Mouse (Mus musculus) liver, embryonic 13.5 days (tissue): ENCODE measurements around the gene Fa2h. TPM values are rescaled to one million over a fixed set of nuclear protein-coding genes. Genes with fewer than 3 reads are reported as not detected.

ENCODE experiments used
- ATAC-seq: fragments of 200-750 bp; cut with Nextera tagmentation; 2 replicates; pipeline ENCODE4 v1.8.0; 2017; ENCODE audit warnings: low read depth, mild to moderate bottlenecking, moderate number of reproducible peaks, moderate library complexity
- DNase-seq: peaks from one replicate; pipeline ENCODE4 v3.0.0; 2022
- H3K27ac ChIP-seq: fragments of 300-500 bp; sonication (generic); 2 replicates; pipeline ENCODE4 v1.5.1; 2015; ENCODE audit warnings: moderate library complexity, mild to moderate bottlenecking, inconsistent platforms
- H3K27me3 ChIP-seq: fragments of 300-500 bp; sonication (generic); 2 replicates; pipeline ENCODE4 v1.6.1; 2015; ENCODE audit warnings: mild to moderate bottlenecking, inconsistent platforms
- H3K36me3 ChIP-seq: fragments of 300-500 bp; sonication (generic); 2 replicates; pipeline ENCODE4 v1.6.1; 2015; ENCODE audit warnings: mild to moderate bottlenecking, inconsistent platforms
- H3K4me1 ChIP-seq: fragments of 300-500 bp; sonication (generic); replicated peaks from 2 replicates; pipeline ENCODE4 v1.6.1; 2015; ENCODE audit warnings: inconsistent platforms
- H3K4me2 ChIP-seq: fragments of 300-500 bp; sonication (generic); 2 replicates; pipeline ENCODE4 v1.6.1; 2015; ENCODE audit warnings: inconsistent platforms, mild to moderate bottlenecking, moderate library complexity
- H3K4me3 ChIP-seq: fragments of 300-500 bp; sonication (generic); replicated peaks from 2 replicates; pipeline ENCODE4 v1.5.1; 2015; ENCODE audit warnings: mild to moderate bottlenecking, inconsistent platforms
- H3K9ac ChIP-seq: fragments of 300-500 bp; sonication (generic); 2 replicates; pipeline ENCODE4 v1.6.1; 2015; ENCODE audit warnings: mild to moderate bottlenecking, inconsistent platforms
- H3K9me3 ChIP-seq: fragments of 300-500 bp; sonication (generic); replicated peaks from 2 replicates; pipeline ENCODE4 v1.6.1; 2016; ENCODE audit warnings: inconsistent platforms
- WGBS: fragments of 180-500 bp; shearing (Covaris S2); methylation state at CpG from one replicate; pipeline ENCODE4 v1.1.7; 2015; ENCODE audit not compliant: insufficient replicate concordance; 5-methylcytosine and 5-hydroxymethylcytosine counted together
- polyA plus RNA-seq: library from polyadenylated mRNA; unstranded; fragments of >200 nt; fragmentation: Nextera tagmentation; extraction: Ambion mirVana; gene quantifications from 2 replicates; pipeline ENCODE4 v1.2.1, GENCODE M21; 2015

The Fa2h gene
- polyA plus RNA-seq, 1 experiment from 2014 or later, result not detected

DNA sequence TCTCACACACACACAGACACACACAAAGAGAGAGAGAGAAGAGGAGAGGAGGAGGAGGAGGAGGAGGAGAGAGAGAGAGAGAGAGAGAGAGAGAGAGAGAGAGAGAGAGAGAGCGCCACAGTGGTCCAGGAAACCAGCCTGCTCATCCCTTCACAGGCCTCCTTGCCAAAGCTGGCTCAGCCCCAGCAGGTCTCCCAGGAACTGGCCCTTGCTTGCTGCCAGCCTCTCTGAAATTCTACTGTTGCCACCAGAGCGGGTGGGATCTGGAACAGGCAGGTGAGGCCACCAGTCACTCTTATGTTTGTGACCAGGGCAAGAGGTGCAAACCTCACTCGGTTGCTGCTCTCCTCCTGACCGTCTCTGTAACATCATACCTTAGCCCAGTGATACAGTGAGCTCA lies 36.2 kb downstream of the Fa2h start:
- no peaks in the 10 kb centered on the region for H3K36me3 ChIP-seq
- DNase-seq (no peak), ATAC-seq (no peak)
- H3K4me2 ChIP-seq, result no peak overlapping the region
- 77% methylated on average over 3 of the region's 4 CpGs for WGBS
- H3K27ac ChIP-seq, result no peak overlapping the region
- H3K27me3 ChIP-seq, result no peaks in the 10 kb centered on the region
- H3K4me3 ChIP-seq, result no peak overlapping the region
- H3K9ac ChIP-seq, result no peak overlapping the region
- no peaks in the 10 kb centered on the region for H3K4me1 ChIP-seq
- no peaks in the 10 kb centered on the region; the same call in 1 of the 2 replicates for H3K9me3 ChIP-seq

DNA sequence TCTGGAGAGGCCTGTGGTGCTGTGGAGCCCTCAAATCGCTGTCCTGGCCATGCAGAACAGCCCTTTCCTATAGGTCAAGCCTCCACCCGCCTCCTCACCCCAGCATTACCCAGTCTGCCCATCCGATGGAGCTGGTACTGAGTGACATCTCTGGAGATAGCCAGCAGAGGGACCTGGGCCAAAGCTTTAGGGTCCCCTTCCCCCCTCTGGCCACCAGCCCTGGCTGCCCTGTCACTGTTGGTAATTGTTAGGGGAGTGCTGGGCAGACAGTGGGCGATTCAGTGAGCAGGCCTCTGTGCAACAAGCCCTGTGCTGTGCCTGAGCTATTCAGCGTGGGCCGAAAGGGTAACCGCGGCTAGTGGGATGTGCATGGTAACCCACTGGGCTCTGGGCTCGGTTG lies 40.1 kb downstream of the Fa2h start:
- no peaks in the 10 kb centered on the region for H3K9me3 ChIP-seq
- DNase-seq (no peak), ATAC-seq (no peak)
- no peak overlapping the region for H3K27ac ChIP-seq
- no peak overlapping the region for H3K4me2 ChIP-seq
- H3K9ac ChIP-seq, result no peak overlapping the region
- no peaks in the 10 kb centered on the region for H3K36me3 ChIP-seq
- H3K4me3 ChIP-seq, result no peak overlapping the region
- no peaks in the 10 kb centered on the region for H3K4me1 ChIP-seq
- 69% methylated on average over 9 of the region's 9 CpGs for WGBS
- no peaks in the 10 kb centered on the region for H3K27me3 ChIP-seq

DNA sequence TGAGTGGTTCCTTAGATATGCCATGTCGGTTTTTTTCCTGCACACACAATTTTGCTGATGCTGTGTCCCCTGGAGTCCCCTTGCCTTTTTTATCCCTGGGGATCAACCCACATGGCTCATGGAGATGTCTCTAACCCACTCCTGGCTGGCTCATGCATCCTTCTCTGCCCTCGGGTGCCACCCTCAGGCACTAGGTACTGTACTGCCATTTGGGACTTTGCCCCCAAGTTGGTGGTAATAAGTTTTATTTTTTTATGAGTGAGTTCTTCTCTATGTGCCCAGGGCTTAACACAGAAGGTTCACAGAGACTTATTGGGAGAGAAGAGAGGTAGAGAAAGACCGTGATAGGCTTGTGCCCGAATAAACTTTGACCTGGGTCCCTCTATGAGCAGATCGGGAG lies 41.3 kb downstream of the Fa2h start:
- Histone ChIP-seq H3K9ac (no peak overlapping the region), H3K27ac (no peak overlapping the region), H3K27me3 (no peaks in the 10 kb centered on the region), H3K4me1 (no peaks in the 10 kb centered on the region), H3K4me2 (no peak overlapping the region), H3K4me3 (no peak overlapping the region), H3K9me3 (no peaks in the 10 kb centered on the region), H3K36me3 (no peaks in the 10 kb centered on the region)
- no peak for DNase-seq
- WGBS, result 69% methylated on average over 5 of the region's 5 CpGs
- no peak for ATAC-seq

DNA sequence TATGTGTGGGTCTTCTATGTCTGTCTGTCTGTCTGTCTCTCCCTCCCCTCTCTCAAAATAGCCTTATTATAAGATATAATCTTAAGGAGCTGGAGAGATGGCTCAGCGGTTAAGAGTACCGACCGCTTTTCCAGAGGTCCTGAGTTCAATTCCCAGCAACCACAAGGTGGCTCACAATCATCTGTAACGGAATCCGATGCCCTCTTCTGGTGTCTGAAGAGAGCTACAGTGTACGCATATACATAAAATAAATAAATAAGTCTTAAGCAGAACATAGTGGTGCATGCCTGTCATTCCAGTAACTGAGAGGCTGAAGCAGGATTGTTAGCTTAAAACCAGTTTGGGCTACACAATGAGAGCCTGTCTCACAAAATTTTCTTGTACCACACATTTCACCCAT lies 43.0 kb downstream of the Fa2h start:
- Histone ChIP-seq H3K4me2 (no peak overlapping the region), H3K9ac (no peak overlapping the region), H3K27ac (no peak overlapping the region), H3K27me3 (no peaks in the 10 kb centered on the region), H3K4me1 (no peaks in the 10 kb centered on the region), H3K36me3 (no peaks in the 10 kb centered on the region), H3K9me3 (no peaks in the 10 kb centered on the region), H3K4me3 (no peak overlapping the region)
- DNase-seq (no peak), ATAC-seq (no peak)
- 75% methylated on average over 6 of the region's 6 CpGs for WGBS

DNA sequence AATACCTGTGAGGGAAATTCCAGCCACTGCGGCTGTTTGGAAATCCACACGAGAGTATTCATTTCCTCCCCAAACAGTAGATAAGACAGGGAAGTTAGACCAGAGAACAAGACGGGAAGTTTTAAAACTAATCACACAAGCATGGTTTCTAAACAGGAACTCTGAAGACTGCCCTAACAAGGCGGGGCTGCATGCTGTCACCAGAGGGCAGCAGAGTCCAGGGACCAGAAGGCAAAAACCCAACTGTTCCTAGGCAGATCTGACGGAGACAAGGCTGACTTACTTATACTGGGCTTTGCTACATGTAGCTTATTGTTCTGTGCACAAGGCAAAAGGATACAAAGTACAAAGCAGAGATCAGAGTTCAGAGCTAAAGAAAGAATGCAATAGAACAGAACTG lies 50.4 kb downstream of the Fa2h start:
- DNase-seq (peak; percentile 41), ATAC-seq (peak; percentile 31; the same call in 1 of the 2 replicates)
- H3K9me3 ChIP-seq, result no peaks in the 10 kb centered on the region
- no peak overlapping the region for H3K4me3 ChIP-seq
- no peak overlapping the region for H3K9ac ChIP-seq
- H3K4me2 ChIP-seq, result no peak overlapping the region
- 4% methylated on average over 5 of the region's 5 CpGs for WGBS
- peaks cover 4% of the 10 kb centered on the region for H3K4me1 ChIP-seq
- H3K27me3 ChIP-seq, result peaks cover 13% of the 10 kb centered on the region
- H3K27ac ChIP-seq, result no peak overlapping the region
- H3K36me3 ChIP-seq, result no peaks in the 10 kb centered on the region

DNA sequence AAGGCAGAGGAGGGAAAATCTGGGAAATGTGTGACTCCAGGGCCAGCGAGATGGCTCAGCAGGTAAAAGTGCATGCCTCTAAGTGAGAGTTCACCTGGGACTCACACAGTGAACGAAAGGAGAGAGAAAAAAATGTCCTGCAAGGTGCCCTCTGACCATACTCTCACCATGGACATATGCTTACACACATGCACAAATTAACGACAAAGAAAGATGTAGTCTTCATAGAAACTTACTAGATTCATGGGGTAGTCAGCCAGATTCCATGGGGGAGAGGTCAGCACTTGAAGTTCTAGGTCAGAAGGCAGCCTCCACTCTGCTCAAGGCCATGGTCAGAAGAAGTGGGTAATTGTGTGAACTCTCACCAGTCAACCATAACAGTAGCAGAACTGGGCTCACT lies 53.4 kb downstream of the Fa2h start:
- no peaks in the 10 kb centered on the region for H3K36me3 ChIP-seq
- peaks cover 26% of the 10 kb centered on the region for H3K27me3 ChIP-seq
- peaks cover 17% of the 10 kb centered on the region for H3K4me1 ChIP-seq
- ATAC-seq (no peak), DNase-seq (no peak)
- H3K27ac ChIP-seq, result no peak overlapping the region
- H3K9ac ChIP-seq, result no peak overlapping the region
- H3K4me2 ChIP-seq, result no peak overlapping the region
- H3K9me3 ChIP-seq, result no peaks in the 10 kb centered on the region
- WGBS, result 58% methylated on average over 3 of the region's 3 CpGs
- no peak overlapping the region for H3K4me3 ChIP-seq

DNA sequence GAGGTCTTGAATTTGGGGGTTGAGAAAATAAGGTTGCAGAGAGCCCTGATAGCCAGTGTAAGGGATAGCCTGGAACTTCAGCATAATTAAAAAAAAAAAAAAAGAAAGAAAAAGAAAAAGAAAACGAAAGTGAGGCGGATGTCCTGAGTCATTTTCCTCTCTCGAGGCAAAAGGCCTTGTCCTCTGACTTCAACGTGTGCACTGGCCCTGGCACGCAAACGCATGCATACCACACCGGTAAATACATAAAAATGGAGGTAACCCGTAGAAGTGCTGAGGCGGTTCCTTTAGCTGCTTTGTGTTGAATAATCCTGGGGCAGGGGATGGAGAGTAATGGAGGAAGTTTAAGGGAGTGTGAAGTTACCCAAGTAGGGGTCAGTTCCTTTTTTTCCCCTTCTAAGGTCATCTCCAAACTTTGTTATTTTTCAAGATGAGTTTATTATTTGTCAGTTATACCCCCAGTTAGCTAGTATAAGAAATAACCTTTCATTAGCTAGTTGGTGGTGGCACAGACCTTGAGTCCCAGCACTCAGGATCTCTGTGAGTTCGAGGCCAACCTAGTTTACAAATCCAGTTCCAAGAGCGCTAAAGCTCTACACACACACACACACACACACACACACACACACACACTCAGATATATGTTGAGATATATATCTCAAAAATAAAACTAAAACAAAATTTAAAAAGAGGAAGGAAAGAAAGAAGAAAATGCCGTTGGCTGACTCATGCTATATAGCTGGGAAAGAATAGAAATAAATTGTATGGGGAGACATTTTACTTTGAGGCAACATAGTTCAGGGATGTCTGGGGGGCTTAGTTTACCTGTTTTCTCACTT lies 55.0 kb downstream of the Fa2h start:
- Histone ChIP-seq H3K27me3 (peaks cover 26% of the 10 kb centered on the region), H3K4me2 (peak overlapping the region; percentile 89), H3K4me3 (peak overlapping the region; percentile 66), H3K9ac (peak overlapping the region; percentile 62), H3K4me1 (peaks cover 17% of the 10 kb centered on the region), H3K9me3 (no peaks in the 10 kb centered on the region), H3K27ac (no peak overlapping the region; the same call in 1 of the 2 replicates), H3K36me3 (no peaks in the 10 kb centered on the region)
- no peak for DNase-seq
- 29% methylated on average over 12 of the region's 12 CpGs for WGBS
- ATAC-seq, result no peak

DNA sequence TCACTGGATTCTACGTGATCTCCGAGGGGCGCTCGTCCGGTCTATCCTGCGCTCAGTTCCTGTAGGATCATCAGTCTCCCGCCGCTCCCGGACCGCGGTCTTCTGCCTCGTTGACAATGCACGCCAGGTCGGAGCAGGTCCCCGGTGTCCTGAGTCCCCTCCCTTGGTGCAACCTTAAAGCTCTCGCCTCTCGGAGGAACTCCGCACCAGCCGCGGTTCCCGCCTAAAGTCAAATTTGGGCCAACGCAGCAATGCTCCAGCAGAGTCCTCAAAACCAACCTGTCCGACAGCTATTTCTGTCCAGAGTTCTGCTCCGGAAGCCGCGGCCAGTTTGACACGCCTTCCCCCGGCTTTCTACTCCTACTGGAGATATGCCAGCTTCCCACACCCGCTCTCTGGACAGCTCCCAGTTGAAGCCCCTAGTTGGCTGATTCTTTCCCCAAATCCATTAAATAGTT lies 55.7 kb downstream of the Fa2h start, which contains the start of gene Mlkl:
Mlkl (minus strand) TSS at position 288 of the 458 bp plus-strand sequence.
- H3K9ac ChIP-seq, result peak within 1 kb of the TSS; percentile 62
- WGBS, result under 1% methylated on average over 29 of the region's 29 CpGs
- peaks cover 26% of the 10 kb centered on the region for H3K27me3 ChIP-seq
- DNase-seq (peak; percentile 25), ATAC-seq (peak; percentile 31; the same call in 1 of the 2 replicates)
- H3K27ac ChIP-seq, result no peak within 1 kb of the TSS; the same call in 1 of the 2 replicates
- H3K36me3 ChIP-seq, result no peaks in the 10 kb centered on the region
- H3K4me3 ChIP-seq, result peak within 1 kb of the TSS; percentile 66
- no peaks in the 10 kb centered on the region for H3K9me3 ChIP-seq
- peaks cover 17% of the 10 kb centered on the region for H3K4me1 ChIP-seq
- peak within 1 kb of the TSS; percentile 89 for H3K4me2 ChIP-seq

DNA sequence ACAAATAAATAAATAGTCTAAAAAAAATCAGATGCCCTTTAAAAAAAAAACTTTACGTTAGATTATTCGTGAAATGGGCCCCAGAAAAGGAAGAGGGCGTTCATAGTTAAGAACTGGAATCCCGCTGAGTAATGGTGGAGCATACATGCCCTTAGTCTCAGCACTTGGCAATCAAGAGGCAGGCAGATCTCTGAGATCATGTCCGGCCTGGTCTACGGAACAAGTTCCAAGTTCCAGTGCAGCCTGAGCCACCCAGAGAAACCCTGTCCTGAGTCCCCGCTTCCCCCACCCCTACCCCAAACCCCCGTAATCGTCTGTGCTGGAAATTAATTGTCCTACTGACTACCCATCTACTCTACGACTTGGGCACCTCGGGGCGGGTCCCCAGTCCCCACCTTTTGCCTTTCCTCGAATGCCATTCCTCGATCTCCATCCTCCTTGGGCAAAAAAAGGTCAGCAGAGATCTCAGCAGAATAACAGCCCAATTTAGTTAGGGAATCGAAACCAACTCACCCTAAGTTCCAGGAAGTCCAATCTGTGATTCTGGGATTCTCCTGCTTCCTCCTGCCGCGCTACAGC lies 56.2 kb downstream of the Fa2h start:
- H3K36me3 ChIP-seq, result no peaks in the 10 kb centered on the region
- H3K4me1 ChIP-seq, result peaks cover 17% of the 10 kb centered on the region
- peak overlapping the region; percentile 89 for H3K4me2 ChIP-seq
- no peak overlapping the region for H3K27ac ChIP-seq
- no peaks in the 10 kb centered on the region for H3K9me3 ChIP-seq
- peak overlapping the region; percentile 62 for H3K9ac ChIP-seq
- peaks cover 26% of the 10 kb centered on the region for H3K27me3 ChIP-seq
- DNase-seq (no peak), ATAC-seq (peak; percentile 20; the same call in 1 of the 2 replicates)
- H3K4me3 ChIP-seq, result peak overlapping the region; percentile 66
- WGBS, result 11% methylated on average over 17 of the region's 17 CpGs

DNA sequence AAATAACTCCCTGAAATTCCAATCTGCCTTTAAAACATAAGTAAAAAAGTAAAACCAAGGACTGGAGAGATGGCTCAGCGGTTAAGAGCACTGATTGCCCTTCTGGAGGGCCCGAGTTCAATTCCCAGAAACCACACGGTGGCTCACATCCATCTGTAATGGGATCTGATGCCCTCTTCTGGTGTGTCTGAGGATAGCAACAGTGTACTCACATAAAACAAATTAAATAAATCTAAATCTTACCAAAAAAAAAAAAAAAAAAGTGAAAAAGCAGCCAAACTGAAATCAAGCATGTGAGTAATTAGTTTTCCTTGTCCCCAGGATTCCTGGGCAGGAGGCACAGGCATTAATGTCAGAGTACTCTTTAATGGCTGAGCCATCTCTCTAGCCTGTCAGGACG lies 56.9 kb downstream of the Fa2h start:
- DNase-seq, result no peak
- Histone ChIP-seq H3K4me2 (peak overlapping the region; percentile 89), H3K4me1 (peaks cover 17% of the 10 kb centered on the region), H3K27me3 (peaks cover 26% of the 10 kb centered on the region), H3K27ac (no peak overlapping the region), H3K9me3 (no peaks in the 10 kb centered on the region), H3K9ac (no peak overlapping the region), H3K36me3 (no peaks in the 10 kb centered on the region), H3K4me3 (no peak overlapping the region)
- WGBS, result 60% methylated on average over 4 of the region's 4 CpGs
- no peak for ATAC-seq

DNA sequence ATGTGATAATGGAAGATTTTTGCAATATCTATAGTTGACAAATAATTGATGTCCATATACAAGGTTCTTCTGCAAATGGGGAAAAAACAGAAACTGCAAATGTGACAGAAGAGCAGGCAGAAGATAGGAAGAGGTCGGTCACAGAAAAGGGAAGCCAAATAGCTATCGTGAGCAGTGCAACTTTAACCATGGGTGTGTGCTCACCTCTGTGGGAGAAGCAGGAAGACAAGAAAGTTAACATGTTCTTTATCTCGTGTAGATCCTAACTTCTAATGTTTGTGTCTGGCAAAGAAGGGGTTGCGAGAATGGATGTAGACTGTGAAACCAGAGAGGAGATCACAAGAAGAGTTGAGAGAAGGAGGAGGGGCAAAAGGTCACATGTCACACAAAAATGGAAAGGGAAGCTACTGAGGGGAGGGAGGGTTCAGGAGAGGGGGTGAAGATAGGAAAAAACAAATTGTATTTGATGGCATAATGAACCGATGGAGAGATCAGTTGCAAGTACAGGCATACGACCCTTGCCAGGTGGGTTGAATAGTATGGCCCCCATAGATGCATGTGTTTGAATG lies 68.3 kb downstream of the Fa2h start:
- 41% methylated on average over 6 of the region's 6 CpGs for WGBS

More for the DNA sequence above, 68.3 kb downstream of the Fa2h start:
- Histone ChIP-seq H3K9me3 (no peaks in the 10 kb centered on the region), H3K4me2 (no peak overlapping the region), H3K27me3 (peaks cover under 1% of the 10 kb centered on the region; the same call in 1 of the 2 replicates), H3K4me1 (no peaks in the 10 kb centered on the region), H3K4me3 (no peak overlapping the region), H3K9ac (no peak overlapping the region), H3K36me3 (no peaks in the 10 kb centered on the region), H3K27ac (no peak overlapping the region)
- ATAC-seq (no peak), DNase-seq (no peak)
